Mouse (Mus musculus) T-helper 17 cell (primary cell): ENCODE results near the gene Gm5799.

ENCODE experiments used
- in situ Hi-C, 2 experiments: fragments of 300-600 bp; cut with MboI, MseI; formaldehyde crosslinking; loops; 1 replicate in 1 of 2; 2 replicates in 1 of 2; pipeline ENCODE4 v1.15.1; 2025; ENCODE audit warnings: high pct_unique_total_duplicates in 2 of 2

Gene Gm5799

DNA sequence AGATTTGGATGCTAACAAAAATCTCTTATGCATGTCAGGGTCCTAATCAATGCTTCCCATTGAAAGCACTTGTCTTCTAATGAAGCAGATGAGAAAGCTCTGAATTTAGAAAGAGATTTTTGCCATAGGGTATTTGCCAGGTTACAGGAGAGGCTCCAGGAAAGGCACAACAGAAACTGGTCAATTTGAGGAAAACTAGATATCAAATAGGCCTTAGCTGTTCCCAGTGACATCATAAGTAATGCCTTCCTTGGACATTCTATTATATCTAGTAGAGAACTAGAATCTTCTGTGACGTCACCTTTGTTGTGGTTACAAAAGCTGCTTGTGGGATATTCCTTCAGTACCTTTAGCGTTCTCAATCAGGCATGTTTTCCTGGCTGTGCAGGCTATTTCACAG is at the start of gene Gm5799:
Gene Gm5799 (plus strand): TSS at position 301 of the 400 bp plus-strand sequence.
- in situ Hi-C loops: loop anchor here in 1 of 2 experiments (25.0 kb wide), 1 partner anchor 1606 kb away; the partner anchor contains the start of gene 1700024B05Rik

DNA sequence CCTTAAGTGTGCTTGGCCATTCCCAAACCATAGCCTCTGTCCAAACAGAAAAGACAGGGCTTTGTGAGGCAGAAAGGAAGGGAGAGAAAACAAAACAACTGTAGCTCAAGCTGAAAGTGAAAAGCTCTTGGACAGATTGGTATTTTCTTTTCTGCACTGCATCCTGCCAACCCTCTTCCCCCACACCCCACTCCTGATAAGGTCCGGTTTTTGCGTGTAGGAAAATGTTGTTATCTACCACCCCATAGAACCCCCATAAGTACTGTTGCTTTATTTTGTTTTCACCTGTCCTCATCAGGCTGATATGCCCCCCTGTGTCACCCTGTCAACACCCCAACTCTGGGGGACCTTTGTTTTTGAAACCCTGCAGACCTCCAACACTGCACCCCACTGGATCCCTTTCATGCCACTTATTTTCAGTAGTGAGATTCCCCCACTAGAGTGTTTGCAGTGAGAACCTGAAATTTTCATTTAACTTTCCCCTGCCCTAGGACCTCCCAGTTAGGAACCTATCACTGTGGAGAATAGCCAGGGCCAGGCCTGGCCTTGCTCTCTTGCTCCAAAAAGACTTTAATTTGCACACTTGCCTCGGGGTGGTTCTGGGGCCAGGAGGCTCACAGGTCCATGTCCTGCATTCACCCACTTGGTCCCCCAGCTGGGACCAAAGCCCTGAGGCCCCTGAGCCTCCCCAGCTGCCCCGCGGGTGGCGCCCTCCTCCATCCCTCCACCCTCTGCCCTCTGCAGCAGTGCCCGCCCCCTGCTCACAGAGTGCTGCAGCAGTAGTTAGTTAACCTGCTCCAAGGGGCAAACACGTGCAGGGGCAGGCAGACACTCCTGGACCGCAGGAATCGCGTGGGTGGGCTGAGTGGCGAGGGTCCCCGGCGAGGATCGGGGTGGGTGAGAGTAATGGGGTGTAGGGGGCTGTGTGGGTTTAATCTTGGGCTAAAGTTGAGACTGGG is 12.0 kb upstream of the Gm5799 start:
- in situ Hi-C loops: loop anchor here (10.0 to 25.0 kb wide), 4 partner anchors 47 to 1594 kb away; partner anchors contain the start of gene 1700024B05Rik (in 1 of the 2)

DNA sequence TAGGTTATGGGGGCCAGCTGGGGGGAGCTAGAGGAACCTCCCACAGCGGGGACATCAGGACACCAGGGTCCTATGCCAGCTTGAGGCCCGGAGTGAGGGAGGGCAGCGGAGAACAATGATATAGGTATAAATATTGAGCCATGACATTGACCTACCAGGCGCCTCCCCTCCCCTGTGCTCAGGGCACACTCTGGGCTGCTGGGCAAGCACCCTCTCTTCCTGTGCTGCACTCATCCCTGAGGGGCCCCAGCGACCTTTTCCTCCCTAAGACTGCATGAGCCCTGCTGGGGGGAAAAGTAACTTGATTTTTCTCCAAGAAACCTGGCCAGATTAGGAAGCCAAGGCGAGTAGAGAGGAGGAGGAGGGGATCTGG is 11.4 kb upstream of the Gm5799 start:
- in situ Hi-C loops: loop anchor here (10.0 to 25.0 kb wide), 4 partner anchors 47 to 1595 kb away; partner anchors contain the start of gene 1700024B05Rik (in 1 of the 2)

DNA sequence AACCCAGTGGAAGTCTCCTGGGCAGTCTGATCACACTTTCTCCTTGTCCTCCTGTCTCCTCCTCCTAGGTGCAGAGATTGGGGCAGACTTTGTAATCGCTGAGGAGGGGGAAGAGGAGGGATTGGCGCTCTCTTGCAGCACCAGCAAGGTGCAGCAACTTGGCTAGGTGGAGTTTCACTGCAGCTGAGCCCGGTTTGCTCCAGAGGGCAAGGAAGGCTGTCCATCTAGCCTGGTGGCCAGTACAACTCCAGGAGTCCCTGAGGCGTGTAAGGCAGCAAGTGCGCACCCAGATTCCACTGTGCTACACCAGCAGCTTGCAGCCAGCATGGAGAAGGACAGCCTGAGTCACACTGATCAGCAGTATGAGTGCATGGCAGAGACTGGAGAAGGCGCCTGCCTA is 11.0 kb upstream of the Gm5799 start:
- in situ Hi-C loops: loop anchor here (10.0 to 25.0 kb wide), 4 partner anchors 48 to 1595 kb away; partner anchors contain the start of gene 1700024B05Rik (in 1 of the 2)

DNA sequence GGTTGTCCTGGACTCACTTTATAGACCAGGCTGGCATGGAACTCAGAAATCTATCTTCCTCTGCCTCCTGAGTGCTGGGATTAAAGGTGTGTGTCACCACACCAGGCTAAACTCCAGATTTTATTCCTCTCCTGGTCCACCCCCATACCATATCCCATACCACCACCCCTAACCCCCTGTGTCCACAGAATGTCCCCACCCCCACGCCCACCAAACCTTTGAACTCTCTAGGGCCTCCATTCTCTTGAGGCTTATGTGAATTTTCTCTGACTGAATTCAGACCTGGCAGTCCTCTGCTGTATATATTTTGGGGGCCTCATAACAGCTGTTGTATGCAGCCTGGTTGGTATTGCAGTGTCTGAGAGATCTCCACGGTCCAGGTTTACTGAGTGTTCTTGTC is 5.2 kb upstream of the Gm5799 start:
- in situ Hi-C loops: loop anchor here (5.0 to 25.0 kb wide), 5 partner anchors 53 to 1601 kb away; partner anchors contain the start of gene 1700024B05Rik (in 1 of the 2)

DNA sequence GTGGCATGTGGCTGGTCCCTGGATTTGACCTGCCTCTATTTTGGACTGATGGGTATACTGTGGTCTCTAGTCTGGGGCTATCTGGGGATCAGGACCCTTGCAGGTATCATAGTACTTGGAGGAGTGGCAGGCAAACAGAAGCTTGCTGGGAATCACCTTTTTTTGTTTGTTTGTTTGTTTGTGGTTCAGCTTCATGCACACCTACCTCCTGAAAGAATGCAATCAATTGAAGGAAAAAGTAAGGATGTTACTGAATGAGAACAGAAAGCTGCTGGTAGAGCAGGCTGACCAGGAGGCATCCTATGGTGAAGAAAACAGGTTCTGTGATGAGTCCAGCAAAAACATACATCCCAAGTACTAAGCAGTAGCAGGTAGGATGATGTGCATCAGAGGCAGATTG is 2.9 kb downstream of the Gm5799 start:
- in situ Hi-C loops: loop anchor here in 1 of 2 experiments (5.0 to 25.0 kb wide), 2 partner anchors 284 to 1609 kb away; partner anchors contain the start of gene 1700024B05Rik

GRCm38 (mm10) chr14:43552271-43552670 is 8.9 kb downstream of the Gm5799 start:
- in situ Hi-C loops: loop anchor here (5.0 to 25.0 kb wide), 3 partner anchors 110 to 285 kb away; partner anchors contain the start of genes Gm7324 (in 1 of the 2) and Gm8165 (in 1 of the 2)

DNA sequence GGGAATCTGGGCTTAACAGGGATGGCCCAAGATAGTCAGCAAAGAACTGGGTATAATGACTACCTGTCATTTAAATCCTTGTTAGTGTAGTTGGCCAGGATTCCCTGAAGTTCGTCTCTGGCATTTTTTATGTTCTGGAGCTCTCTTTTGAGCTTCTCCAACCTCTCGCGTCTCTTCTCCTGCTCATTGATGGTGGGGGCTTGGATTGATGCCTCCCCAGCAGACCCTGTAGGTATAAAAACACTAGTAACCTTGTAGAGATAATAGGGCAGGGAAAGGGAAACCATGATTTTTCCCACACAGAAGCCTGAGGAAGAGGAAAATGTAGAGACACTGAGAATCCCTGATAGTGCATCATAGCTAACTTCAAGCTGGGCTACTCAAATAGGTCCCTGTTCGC is 34.6 kb downstream of the Gm5799 start:
- in situ Hi-C loops: loop anchor here (5.0 to 25.0 kb wide), 4 partner anchors 591 to 1956 kb away; partner anchors contain the start of genes Gm3072 (in 2 of the 2) and Gm6401 (in 1 of the 2)

DNA sequence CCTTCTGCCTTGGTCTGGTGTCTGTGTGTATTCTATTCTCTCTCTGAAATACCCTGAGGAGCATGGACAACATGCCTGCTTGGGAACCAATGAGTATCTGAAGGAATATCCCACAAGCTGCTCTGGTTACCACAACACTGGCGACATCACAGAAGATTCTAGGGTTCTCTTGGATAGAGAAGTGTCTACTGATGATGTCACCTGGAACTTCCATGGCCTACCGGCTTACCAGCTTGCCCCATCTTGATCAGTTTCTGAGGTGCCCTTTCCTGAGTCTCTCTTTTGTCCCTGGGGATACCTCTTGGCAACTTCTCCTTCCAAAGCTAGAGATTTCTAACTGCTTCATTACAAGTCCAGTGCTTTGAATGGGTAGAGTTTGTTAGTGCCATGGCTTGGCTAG is 35.7 kb downstream of the Gm5799 start, which contains the start of gene Gm17654:
Gene Gm17654 (minus strand): TSS at position 101 of the 400 bp plus-strand sequence.
- in situ Hi-C loops: loop anchor here (5.0 to 25.0 kb wide), 4 partner anchors 592 to 1957 kb away; partner anchors contain the start of genes Gm3072 (in 2 of the 2) and Gm6401 (in 1 of the 2)
